Comparison of ENCODE assay signal across 3 mouse cellular contexts in genomic region chr1:181270469-181270868, GRCm38 (mm10). TPM values are rescaled to one million over a fixed set of nuclear protein-coding genes. Genes with fewer than 3 reads are reported as not detected.
DNase-seq lines count a peak whose midpoint lies in the region; TF ChIP-seq lines count a peak whose summit lies in the region.
"Not testable (repeated sequence)": the region's sequence is repeated elsewhere in the genome, so short reads cannot be mapped to it uniquely, and the experiment has no call there.

No protein-coding gene starts in this region.

- TF ChIP-seq POLR2A in kidney, adult 2 months (IDR thresholded peaks at IDR 0.05; ENCODE audit: low read depth, low read length): not testable (repeated sequence)

- peak; percentile 64 for DNase-seq in heart, adult 11 months
- peak; percentile 54 for DNase-seq in kidney, adult 2 months
- DNase-seq in kidney, adult 9 months: peak; percentile 61

- TF ChIP-seq CTCF in kidney, adult 2 months (conservative IDR thresholded peaks at IDR 0.05; ENCODE audit: insufficient read depth, insufficient read length, low read depth, low read length): not testable (repeated sequence)

- H3K4me1 ChIP-seq in kidney, adult 2 months (ENCODE audit: control insufficient read depth, insufficient read depth, low read length): not testable (repeated sequence)

- not testable (repeated sequence) for H3K36me3 ChIP-seq in kidney, adult 2 months (ENCODE audit: control insufficient read depth, insufficient read depth, low read length)

- H3K27ac ChIP-seq in kidney, adult 2 months (ENCODE audit: insufficient read depth, low read depth, low read length): not testable (repeated sequence)

- not testable (repeated sequence) for H3K4me3 ChIP-seq in kidney, adult 2 months (ENCODE audit: insufficient read depth, low read depth, low read length)

- not testable (repeated sequence) for H3K27me3 ChIP-seq in kidney, adult 2 months (replicated peaks; ENCODE audit: control insufficient read depth, insufficient read depth, low read length)

- 84% methylated on average over 11 of the region's 15 CpGs for WGBS in kidney, adult 2 months

RNA-seq across cellular contexts. Expression of gene Wdr26, which starts 58.7 kb away (rescaled TPM):
- 28.5 and 32.1 TPM in 2 replicates for polyA plus RNA-seq in kidney, adult 2 months (2012; rRNA removed)
